8 mouse cellular contexts compared by ENCODE assay signal in the genomic region with DNA sequence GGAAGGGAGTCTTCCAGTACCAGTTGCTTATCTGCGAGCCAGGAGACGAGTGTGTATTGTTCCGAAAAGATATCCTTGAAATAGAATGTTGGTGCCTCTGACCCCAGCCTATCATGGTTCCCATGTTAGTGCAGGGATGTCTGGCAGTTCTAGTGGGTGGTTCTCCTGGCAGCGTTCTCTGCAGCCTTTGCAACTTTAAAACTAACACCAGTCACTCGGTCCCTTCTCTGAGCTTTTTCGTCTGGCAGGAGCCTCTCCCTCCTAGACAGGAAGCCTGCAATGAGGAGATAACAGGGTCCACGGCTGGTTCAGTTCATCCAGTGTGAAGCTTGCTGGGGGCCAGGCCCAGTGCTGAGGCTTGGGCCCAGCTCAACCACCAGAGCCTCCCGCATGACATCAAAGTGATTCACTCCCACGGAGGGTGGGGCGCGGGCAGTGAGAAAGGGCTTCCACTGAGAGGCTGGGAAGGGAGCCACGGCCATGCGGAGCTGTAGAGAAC. TPM values are rescaled to one million over a fixed set of nuclear protein-coding genes. Genes with fewer than 3 reads are reported as not detected.
DNase-seq lines count a peak whose midpoint lies in the region; ATAC-seq lines count a peak whose summit lies in the region.

No protein-coding gene starts in this region.

- no peak overlapping the region for H3K9ac ChIP-seq in midbrain, embryonic 16.5 days (ENCODE audit: low read depth, low read length)
- no peak overlapping the region for H3K9ac ChIP-seq in heart, embryonic 16.5 days (ENCODE audit: low read length)
- peak overlapping the region; percentile 39 for H3K9ac ChIP-seq in liver, embryonic 11.5 days (ENCODE audit: low read depth, low read length)

- no peaks in the 10 kb centered on the region for H3K27me3 ChIP-seq in midbrain, embryonic 10.5 days (ENCODE audit: low read depth, poor library complexity, severe bottlenecking)
- H3K27me3 ChIP-seq in midbrain, embryonic 16.5 days (ENCODE audit: control insufficient read depth, insufficient read depth, low read depth, low read length): no peaks in the 10 kb centered on the region
- no peaks in the 10 kb centered on the region for H3K27me3 ChIP-seq in heart, embryonic 16.5 days (ENCODE audit: control insufficient read depth, insufficient read depth, low read length)
- no peaks in the 10 kb centered on the region for H3K27me3 ChIP-seq in liver, embryonic 11.5 days (replicated peaks; ENCODE audit: control insufficient read depth, insufficient read depth, low read length)

- H3K36me3 ChIP-seq in midbrain, embryonic 10.5 days: no peaks in the 10 kb centered on the region
- no peaks in the 10 kb centered on the region for H3K36me3 ChIP-seq in midbrain, embryonic 16.5 days (ENCODE audit: control insufficient read depth, insufficient read depth, low read length)
- no peaks in the 10 kb centered on the region for H3K36me3 ChIP-seq in heart, embryonic 16.5 days (ENCODE audit: control insufficient read depth, insufficient read depth)
- H3K36me3 ChIP-seq in liver, embryonic 11.5 days (ENCODE audit: control insufficient read depth, insufficient read depth, low read length): no peaks in the 10 kb centered on the region

- DNase-seq in midbrain, embryonic 10.5 days (ENCODE audit: low spot score): no peak
- peak; percentile 71 for DNase-seq in c-Kit-negative CD71-positive TER-119-positive erythroid progenitor cells, embryonic 14.5 days (ENCODE audit: low read depth, low spot score)
- peak; percentile 72 for DNase-seq in liver, embryonic 11.5 days (ENCODE audit: low spot score)
- DNase-seq in spleen, postnatal 36 days (ENCODE audit: low spot score in 2 of 2): peak; percentile 63 to 74
- DNase-seq in ovary, adult 18-20 months (ENCODE audit: low spot score): no peak
- no peak for DNase-seq in right cerebral cortex, adult 18-20 months

- no peak overlapping the region for H3K4me3 ChIP-seq in midbrain, embryonic 10.5 days
- H3K4me3 ChIP-seq in midbrain, embryonic 16.5 days (ENCODE audit: low read depth, low read length): no peak overlapping the region
- H3K4me3 ChIP-seq in heart, embryonic 16.5 days (ENCODE audit: low read length): no peak overlapping the region
- no peak overlapping the region for H3K4me3 ChIP-seq in liver, embryonic 11.5 days (ENCODE audit: low read depth, low read length)

- ATAC-seq in midbrain, embryonic 16.5 days: no peak
- ATAC-seq in heart, embryonic 16.5 days (replicated peaks; ENCODE audit: extremely low read depth, insufficient read depth, low FRiP score): peak; percentile 69
- peak; percentile 94 for ATAC-seq in liver, embryonic 11.5 days (replicated peaks; ENCODE audit: low FRiP score)

- 83% methylated on average over 13 of the region's 13 CpGs for WGBS in midbrain, embryonic 10.5 days
- 78% methylated on average over 13 of the region's 13 CpGs for whole genome bisulfite sequencing in midbrain, embryonic 16.5 days
- WGBS in heart, embryonic 16.5 days: 11% methylated on average over 13 of the region's 13 CpGs
- WGBS in liver, embryonic 11.5 days: 13% methylated on average over 13 of the region's 13 CpGs

- peaks cover 45% of the 10 kb centered on the region for H3K4me1 ChIP-seq in midbrain, embryonic 10.5 days
- peaks cover 1% of the 10 kb centered on the region; the same call in 1 of the 2 replicates for H3K4me1 ChIP-seq in midbrain, embryonic 16.5 days (ENCODE audit: control insufficient read depth, insufficient read depth, low read length)
- peaks cover 40% of the 10 kb centered on the region for H3K4me1 ChIP-seq in heart, embryonic 16.5 days (ENCODE audit: control insufficient read depth, insufficient read depth, low read length)
- peaks cover 49% of the 10 kb centered on the region for H3K4me1 ChIP-seq in liver, embryonic 11.5 days (replicated peaks; ENCODE audit: control insufficient read depth, insufficient read depth, low read length)

- peak overlapping the region; percentile 29; the same call in 1 of the 2 replicates for H3K27ac ChIP-seq in midbrain, embryonic 10.5 days (replicated peaks)
- no peak overlapping the region for H3K27ac ChIP-seq in midbrain, embryonic 16.5 days (ENCODE audit: low read length)
- peak overlapping the region; percentile 77 for H3K27ac ChIP-seq in heart, embryonic 16.5 days (ENCODE audit: low read length)
- peak overlapping the region; percentile 97 for H3K27ac ChIP-seq in liver, embryonic 11.5 days (ENCODE audit: low read depth, low read length)

- no peak overlapping the region for H3K4me2 ChIP-seq in midbrain, embryonic 16.5 days (ENCODE audit: low read length)
- peak overlapping the region; percentile 12; the same call in 1 of the 2 replicates for H3K4me2 ChIP-seq in heart, embryonic 16.5 days (ENCODE audit: low read depth, low read length)
- H3K4me2 ChIP-seq in liver, embryonic 11.5 days: peak overlapping the region; percentile 52

- no peaks in the 10 kb centered on the region for H3K9me3 ChIP-seq in midbrain, embryonic 10.5 days (replicated peaks)
- H3K9me3 ChIP-seq in midbrain, embryonic 16.5 days (replicated peaks; ENCODE audit: control insufficient read depth, low read length, poor library complexity, severe bottlenecking): no peaks in the 10 kb centered on the region
- no peaks in the 10 kb centered on the region for H3K9me3 ChIP-seq in heart, embryonic 16.5 days (replicated peaks; ENCODE audit: control insufficient read depth, low read length)
- no peaks in the 10 kb centered on the region for H3K9me3 ChIP-seq in liver, embryonic 11.5 days (ENCODE audit: control insufficient read depth, low read length)

RNA-seq across cellular contexts. Expression of gene Lyrm9, which starts 6.5 kb away (rescaled TPM):
- 20.7 and 21.8 TPM in 2 replicates for polyA plus RNA-seq in midbrain, embryonic 10.5 days (2016; fragmentation: Nextera tagmentation; extraction: Ambion mirVana)
- 40.6 and 47.9 TPM in 2 replicates for polyA plus RNA-seq in midbrain, embryonic 16.5 days (2015; fragmentation: Nextera tagmentation; extraction: Ambion mirVana)
- polyA plus RNA-seq in heart, embryonic 16.5 days (2015; fragmentation: Nextera tagmentation; extraction: Ambion mirVana): 31.3 and 36.6 TPM in 2 replicates
- 28.7 and 31.0 TPM in 2 replicates for polyA plus RNA-seq in liver, embryonic 11.5 days (2014; fragmentation: Nextera tagmentation; extraction: Ambion mirVana)

Comparison
In these comparisons a context has a peak if more than half of its experiments do, and no peak if none do; other contexts are left out.
1. DNase-seq: peak in c-Kit-negative CD71-positive TER-119-positive erythroid progenitor cells, embryonic 14.5 days (single experiment), liver, embryonic 11.5 days (single experiment) and spleen, postnatal 36 days (2 of 2); none in midbrain, embryonic 10.5 days (single experiment), ovary, adult 18-20 months (single experiment) and right cerebral cortex, adult 18-20 months (single experiment).